Mouse (Mus musculus) cerebellum, adult 9-11 months (tissue): Measurements from ENCODE around the gene Samd1.
A peak's percentile ranks its signal among the peaks of the same experiment; 100 is the strongest.

Experiments used
- DNase-seq: peaks from one replicate; pipeline ENCODE4 v3.0.0; 2022

The Samd1 gene

GRCm38 (mm10) chr8:83989243-83989642 is 8.2 kb upstream of the Samd1 start:
- no peak for DNase-seq

GRCm38 (mm10) chr8:83990170-83990569 is 7.3 kb upstream of the Samd1 start:
- DNase-seq, result no peak

DNA sequence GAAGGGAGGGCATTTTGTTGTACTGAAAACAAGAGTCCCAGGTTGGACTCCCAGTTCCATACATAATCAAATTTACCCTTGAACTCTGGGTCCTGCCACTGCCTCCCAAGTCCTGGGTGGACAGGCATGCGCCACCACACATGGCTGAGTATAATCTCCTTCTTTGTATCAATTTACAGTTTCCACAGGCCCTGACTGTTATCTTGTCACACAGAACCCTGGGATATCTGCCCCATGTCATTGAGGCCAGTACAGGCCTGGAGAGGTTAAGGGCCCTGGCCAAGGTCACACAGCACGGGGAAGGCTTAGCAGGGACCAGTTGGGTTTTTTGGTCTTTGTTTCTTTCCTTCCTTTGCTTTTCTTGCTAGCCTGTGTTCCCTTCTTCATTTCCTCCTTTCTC is 5.0 kb upstream of the Samd1 start:
- DNase-seq, result no peak

DNA sequence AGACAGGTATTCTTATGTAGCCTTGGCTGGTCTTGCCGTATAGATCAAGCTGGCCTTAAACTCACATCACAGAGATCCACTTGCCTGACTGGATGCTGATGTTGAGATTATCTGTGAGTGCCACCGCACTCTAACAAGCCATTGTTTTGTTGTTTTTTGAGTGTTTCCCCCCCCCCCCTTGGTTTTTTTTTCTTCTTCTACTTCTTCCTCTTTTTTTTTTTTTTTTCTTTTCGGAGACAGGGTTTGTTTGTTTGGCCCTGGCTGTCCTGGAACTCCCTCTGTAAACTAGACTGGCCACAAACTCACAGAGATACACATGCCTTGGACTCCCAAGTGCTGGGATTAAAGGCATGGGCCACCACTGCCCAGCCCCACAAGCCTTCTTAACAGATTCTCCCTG is 3.4 kb upstream of the Samd1 start:
- DNase-seq, result no peak

DNA sequence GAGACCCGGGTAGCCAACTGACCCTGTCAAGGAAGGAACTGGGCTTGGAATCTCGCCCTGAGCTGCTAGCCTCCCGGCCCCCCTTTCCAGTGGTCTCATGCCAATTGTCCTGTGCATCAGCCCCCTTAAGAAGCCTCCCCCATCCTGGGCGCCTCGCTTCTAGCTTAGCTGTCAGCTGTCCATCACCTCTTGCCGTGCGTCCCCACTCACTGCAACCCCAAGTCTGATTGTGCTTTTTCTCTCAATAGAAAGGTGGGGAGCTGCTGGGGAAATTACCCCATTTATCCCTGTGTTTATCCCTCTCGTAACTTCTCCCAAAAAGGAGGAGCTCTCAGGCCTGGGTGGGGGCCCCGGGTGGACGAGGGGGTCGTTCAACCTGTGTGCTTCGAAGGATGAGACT is 1.5 kb upstream of the Samd1 start:
- DNase-seq, result peak; percentile 71

DNA sequence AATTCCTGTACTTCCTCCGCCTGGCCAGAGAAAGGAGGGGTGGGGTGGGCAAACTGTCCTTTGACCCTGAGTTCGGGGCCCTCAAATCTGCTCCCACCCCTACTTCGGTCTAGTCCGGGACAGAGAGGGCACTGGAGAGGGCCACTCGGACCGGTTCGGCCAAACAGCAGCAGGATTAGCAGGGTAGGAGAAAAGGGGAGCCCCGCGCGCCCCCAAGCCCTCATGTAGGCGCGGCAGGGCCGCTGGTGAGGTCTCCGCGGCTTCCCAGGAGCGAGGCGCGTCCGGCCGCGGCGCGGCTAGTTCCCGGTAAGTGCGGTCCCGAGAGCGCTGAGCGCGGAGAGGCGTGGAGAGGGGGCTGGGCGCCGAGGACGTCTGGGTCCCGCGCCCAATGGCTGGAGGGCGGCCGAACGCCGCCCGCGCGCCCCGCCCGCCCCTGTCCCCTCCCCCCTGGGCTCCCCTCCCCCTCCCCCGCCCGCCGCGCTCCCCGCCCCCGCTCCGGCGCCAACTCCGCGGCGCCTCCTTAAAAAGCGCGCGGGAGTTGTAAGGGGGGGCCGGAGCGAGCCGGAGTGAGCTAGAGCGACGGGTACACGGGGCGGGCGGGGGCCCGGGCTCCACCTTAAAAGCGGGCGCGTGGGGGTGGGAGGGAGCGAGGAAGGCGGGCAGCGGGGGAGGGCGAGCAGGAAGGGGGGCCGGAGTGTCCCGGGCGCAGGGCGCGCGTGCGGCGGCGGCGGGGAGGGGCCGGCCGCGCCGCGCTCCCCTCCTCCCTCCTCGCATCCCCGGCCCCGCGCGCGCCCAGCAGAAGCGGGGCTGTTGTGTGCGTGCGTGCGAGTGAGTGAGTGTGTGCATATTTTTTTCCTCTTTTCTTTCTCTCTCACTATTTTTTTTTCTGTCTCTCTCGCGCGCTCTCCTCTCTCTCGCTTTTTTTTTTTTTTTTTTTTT is 636 bp upstream of the Samd1 start:
- DNase-seq, result peak; percentile 85

DNA sequence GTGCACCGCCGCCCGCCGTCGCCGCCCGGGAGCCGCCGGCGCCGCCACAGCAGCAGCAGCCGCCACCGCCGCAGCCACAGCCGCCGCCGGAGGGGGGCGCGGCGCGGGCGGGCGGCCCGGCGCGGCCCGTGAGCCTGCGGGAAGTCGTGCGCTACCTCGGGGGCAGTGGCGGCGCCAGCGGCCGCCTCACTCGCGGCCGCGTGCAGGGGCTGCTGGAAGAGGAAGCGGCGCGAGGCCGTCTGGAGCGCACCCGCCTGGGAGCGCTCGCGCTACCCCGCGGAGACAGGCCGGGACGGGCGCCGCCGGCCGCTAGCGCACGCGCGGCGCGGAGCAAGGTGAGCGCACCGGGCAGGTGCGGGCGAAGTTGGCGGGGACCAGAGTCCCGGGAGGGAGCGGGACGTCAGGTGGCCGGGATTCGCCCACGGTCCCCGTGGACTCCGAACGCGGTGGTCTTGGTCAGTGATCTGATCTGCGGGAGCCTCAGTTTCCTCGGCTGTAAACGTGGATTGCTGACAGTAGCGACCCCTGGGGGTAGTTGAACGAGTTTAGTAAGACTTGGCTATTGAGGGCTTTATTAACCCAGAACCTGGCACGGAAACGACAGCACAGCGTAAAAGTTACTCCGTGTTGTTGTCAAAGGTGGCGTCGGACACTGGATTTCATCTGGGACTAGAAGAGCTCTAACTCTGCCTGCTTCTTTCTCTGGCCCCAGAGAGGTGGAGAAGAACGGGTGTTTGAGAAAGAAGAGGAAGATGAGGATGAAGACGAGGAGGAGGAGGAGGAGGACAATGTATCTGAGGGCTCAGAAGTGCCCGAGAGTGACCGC is 972 bp downstream of the Samd1 start:
- peak; percentile 69 for DNase-seq

- DNase-seq, result peak; percentile 61
These were observed 1.7 kb downstream of the Samd1 start for GRCm38 (mm10) chr8:83999057-83999705.

DNA sequence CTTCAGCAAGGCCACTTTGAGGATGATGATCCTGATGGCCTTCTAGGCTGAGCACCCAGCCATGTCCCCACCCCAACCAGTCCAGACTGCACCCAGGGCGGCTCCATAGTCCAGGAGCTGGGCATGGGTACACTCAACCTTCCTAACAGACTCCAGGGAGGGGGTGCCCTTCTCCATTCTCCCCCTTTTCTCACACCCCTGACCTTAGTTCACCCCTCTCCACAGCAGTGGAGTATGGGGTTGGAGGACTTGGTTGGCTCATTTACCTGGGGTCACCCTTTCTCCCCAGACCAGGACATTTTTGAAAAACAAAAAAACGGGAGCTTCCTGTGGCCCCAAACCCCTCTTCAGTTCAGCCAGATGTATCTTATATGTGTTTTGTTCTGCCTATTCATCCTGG is 2.4 kb downstream of the Samd1 start:
- DNase-seq, result peak; percentile 50

GRCm38 (mm10) chr8:84001281-84002000 is 4.0 kb downstream of the Samd1 start, which contains the start of gene 1700067K01Rik:
Gene 1700067K01Rik, plus strand, starts transcription at chr8:84001502.
- DNase-seq, result peak; percentile 44

DNA sequence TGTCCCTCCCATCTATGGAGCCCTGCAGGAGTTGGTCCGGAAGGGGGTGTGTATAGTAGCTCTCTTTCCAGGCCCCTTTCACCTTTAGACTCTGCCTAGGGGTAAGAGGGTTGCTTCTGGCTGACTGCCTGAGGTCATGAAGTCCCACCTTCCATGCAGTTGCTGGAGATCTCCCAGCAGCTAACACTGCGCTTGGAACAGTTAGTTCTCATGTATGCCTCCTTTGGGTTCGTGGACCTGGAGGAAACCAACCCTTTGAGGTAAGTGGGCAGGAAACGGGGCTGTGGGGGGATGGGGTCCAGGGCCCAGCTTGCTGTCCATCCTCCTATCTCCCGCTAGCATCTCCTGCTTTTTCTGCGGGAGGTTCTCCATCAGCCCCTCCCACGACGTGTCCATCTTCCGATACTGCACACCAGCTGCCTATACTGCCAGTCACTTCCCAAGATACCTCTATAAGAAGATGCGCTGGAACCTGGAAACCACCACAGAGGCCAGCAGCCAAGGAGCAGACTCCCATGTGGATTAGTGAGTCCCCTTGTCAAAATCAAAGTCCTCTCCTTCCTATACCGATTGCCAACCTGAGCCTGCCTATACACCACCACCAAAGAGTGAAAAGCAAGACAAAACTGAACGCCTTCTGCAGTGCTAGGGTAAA is 5.6 kb downstream of the Samd1 start:
- peak; percentile 54 for DNase-seq

- peak; percentile 34 for DNase-seq
These were observed 6.3 kb downstream of the Samd1 start for GRCm38 (mm10) chr8:84003612-84004246.

- peak; percentile 95 for DNase-seq
These were observed 7.2 kb downstream of the Samd1 start for GRCm38 (mm10) chr8:84004533-84005201.

DNA sequence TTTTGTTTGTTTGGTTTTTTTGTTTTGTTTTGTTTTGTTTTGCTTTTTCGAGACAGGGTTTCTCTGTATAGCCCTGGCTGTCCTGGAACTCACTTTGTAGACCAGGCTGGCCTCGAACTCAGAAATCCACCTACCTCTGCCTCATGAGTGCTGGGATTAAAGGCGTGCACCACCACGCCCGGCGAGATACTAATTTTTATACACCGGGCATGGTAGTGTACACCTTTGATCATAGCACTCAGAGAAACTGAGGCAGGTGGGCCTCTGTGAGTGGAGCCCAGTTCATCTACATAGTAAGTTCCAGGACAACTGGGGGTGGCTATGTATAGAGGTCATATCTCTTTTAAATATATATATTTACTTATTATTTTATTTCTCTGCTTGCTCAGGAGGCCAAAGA is 8.0 kb downstream of the Samd1 start:
- DNase-seq, result peak; percentile 48

DNA sequence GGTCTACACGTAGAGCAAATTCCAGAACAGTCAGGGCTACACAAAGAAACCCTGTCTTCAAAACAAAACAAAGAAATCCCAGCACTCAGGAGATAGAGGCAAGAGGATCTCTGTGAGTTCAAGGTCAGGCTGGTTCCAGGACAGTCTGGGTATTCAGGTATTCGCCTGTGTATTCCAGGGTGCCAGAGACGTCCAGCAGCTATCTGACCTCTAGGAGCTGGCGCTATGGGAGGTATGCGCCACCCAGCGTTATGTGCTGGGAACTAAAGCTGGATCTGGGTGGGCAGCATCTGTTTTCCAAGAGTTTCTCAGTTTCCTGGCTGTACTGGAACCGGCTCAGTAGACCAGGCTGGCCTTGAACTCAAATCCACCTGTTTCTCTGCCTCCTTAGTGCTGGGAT is 10.9 kb downstream of the Samd1 start:
- DNase-seq, result no peak

DNA sequence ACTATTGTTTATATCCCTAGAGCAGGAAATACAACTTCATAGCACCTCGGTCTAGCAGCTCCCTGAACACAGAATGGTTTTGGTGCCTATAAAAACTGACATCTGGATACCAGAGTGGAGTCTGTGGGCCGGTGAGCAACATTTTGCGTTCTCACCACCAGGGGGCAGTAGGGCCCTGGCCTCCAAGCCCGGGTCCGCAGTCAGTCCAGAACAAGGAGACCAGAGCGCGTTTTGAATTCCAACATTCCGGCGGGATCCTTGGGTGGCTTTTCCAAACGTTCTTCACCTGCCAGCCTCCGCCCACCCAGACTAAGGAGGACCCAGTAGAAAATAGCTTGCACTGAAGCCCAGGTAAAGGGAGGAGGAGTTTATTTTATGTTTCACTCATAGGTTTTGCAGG is 12.4 kb downstream of the Samd1 start:
- DNase-seq, result peak; percentile 78

DNA sequence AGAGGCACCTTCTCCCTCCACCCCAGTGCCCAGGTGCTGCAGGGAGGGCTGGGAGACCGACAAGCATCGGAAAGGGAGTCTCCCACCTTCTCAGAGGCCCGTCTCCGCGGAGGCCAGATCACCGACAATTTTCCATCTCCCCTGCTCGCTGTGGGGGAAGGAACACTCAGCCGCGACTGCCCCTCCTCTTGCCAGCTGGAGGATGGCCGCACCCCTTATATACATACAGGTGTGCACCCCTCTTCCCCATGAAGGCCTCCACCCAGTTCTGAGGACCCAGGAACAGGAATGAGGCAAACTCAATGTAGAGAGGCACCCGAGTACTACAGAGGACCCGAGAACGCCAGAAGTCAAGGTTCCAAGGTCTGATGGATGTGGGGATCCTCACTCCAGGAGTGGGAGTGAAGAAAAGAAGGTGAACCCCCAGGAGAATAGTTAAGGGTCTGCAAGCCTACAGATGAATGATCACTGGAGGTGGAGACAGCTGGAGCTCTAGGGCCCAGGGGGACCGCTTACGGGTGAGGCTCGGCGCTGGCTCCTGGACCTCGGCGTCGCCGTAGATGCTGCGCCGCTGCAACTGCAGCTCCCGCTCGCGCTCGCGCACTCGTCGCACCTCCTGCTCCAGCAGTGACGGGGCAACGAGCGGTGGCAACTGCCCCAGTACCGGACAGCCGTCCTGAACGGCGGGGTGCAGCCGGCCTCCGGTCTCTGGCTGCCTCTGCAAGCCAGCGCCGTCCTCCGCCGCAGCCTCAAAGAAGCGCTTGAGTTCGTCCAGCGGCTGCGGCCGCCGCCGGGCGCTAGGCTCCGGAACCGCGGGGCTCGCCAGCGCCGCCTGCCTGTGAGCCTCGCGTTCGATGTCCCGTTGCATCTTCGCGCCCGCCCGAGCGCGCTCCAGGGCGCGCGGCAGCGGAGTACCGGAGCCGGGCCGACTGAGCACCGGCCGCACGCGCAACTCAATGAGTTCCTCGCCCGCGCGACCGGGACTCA is 13.4 kb downstream of the Samd1 start:
- peak; percentile 59 for DNase-seq

- peak; percentile 34 for DNase-seq
These were observed 14.4 kb downstream of the Samd1 start, which contains the start of gene 2210011C24Rik for GRCm38 (mm10) chr8:84011705-84012498. Gene 2210011C24Rik, minus strand, starts transcription at chr8:84012171.
